Mouse (Mus musculus) ovary, adult 18-20 months (tissue): ENCODE data around the gene Scaf4.
"Not testable (repeated sequence)": the region's sequence is repeated elsewhere in the genome, so short reads cannot be mapped to it uniquely, and the experiment has no call there.

Experiments
- DNase-seq: peaks from one replicate; pipeline ENCODE4 v3.0.0; 2022; ENCODE audit warnings: low spot score, mixed read lengths

The Scaf4 gene

GRCm38 (mm10) chr16:90235188-90235587 lies 49.1 kb downstream of the Scaf4 start:
- DNase-seq, result no peak

- DNase-seq, result peak; percentile 70
Measured at GRCm38 (mm10) chr16:90234617-90235016, 49.7 kb downstream of the Scaf4 start.

- DNase-seq, result no peak
Measured at GRCm38 (mm10) chr16:90233702-90234101, 50.6 kb downstream of the Scaf4 start.

- DNase-seq, result no peak
Measured at GRCm38 (mm10) chr16:90231302-90231701, 53.0 kb downstream of the Scaf4 start.

GRCm38 (mm10) chr16:90229897-90230296 lies 54.4 kb downstream of the Scaf4 start:
- DNase-seq, result no peak

- DNase-seq, result no peak
Measured at GRCm38 (mm10) chr16:90221441-90222070, 62.7 kb downstream of the Scaf4 start.

GRCm38 (mm10) chr16:90220892-90221431 lies 63.3 kb downstream of the Scaf4 start:
- DNase-seq, result peak; percentile 56

- DNase-seq, result peak; percentile 89
Measured at GRCm38 (mm10) chr16:90220026-90220891, 64.0 kb downstream of the Scaf4 start, which contains the start of gene Sod1. Gene Sod1, plus strand, starts transcription at chr16:90220754.

- not testable (repeated sequence) for DNase-seq
Measured at GRCm38 (mm10) chr16:90219445-90219844, 64.9 kb downstream of the Scaf4 start.

- DNase-seq, result no peak
Measured at GRCm38 (mm10) chr16:90217926-90218325, 66.4 kb downstream of the Scaf4 start.

GRCm38 (mm10) chr16:90217356-90217755 lies 66.9 kb downstream of the Scaf4 start:
- no peak for DNase-seq

GRCm38 (mm10) chr16:90216414-90216813 lies 67.9 kb downstream of the Scaf4 start:
- DNase-seq, result no peak

- not testable (repeated sequence) for DNase-seq
Measured at GRCm38 (mm10) chr16:90215879-90216278, 68.4 kb downstream of the Scaf4 start.

- DNase-seq, result no peak
Measured at GRCm38 (mm10) chr16:90214731-90215565, 69.4 kb downstream of the Scaf4 start.

- DNase-seq, result no peak
Measured at GRCm38 (mm10) chr16:90213477-90214339, 70.6 kb downstream of the Scaf4 start.

GRCm38 (mm10) chr16:90211767-90212166 lies 72.5 kb downstream of the Scaf4 start:
- DNase-seq, result no peak

GRCm38 (mm10) chr16:90210717-90211116 lies 73.6 kb downstream of the Scaf4 start:
- no peak for DNase-seq

- no peak for DNase-seq
Measured at GRCm38 (mm10) chr16:90208996-90209395, 75.3 kb downstream of the Scaf4 start.

GRCm38 (mm10) chr16:90204868-90205267 lies 79.4 kb downstream of the Scaf4 start:
- no peak for DNase-seq

- no peak for DNase-seq
Measured at GRCm38 (mm10) chr16:90203226-90203962, 80.9 kb downstream of the Scaf4 start.
